Mouse (Mus musculus) liver, embryonic 16.5 days (tissue): ENCODE results near the gene Sema3g. TPM values are rescaled to one million over a fixed set of nuclear protein-coding genes. Genes with fewer than 3 reads are reported as not detected.

Experiments used
- ATAC-seq: fragments of 200-750 bp; cut with Nextera tagmentation; 2 replicates; pipeline ENCODE4 v1.8.0; 2017; ENCODE audit warnings: low read depth, mild to moderate bottlenecking, moderate number of reproducible peaks, moderate library complexity
- H3K27ac ChIP-seq: fragments of 300-500 bp; sonication (generic); 2 replicates; pipeline ENCODE4 v1.5.1; 2014; ENCODE audit warnings: mild to moderate bottlenecking, low read length
- H3K27me3 ChIP-seq: fragments of 300-500 bp; sonication (generic); 2 replicates; pipeline ENCODE4 v1.6.1; 2014; ENCODE audit warnings: low read depth, low read length, mixed read lengths; ENCODE audit not compliant: control insufficient read depth, insufficient read depth
- H3K36me3 ChIP-seq: fragments of 300-500 bp; sonication (generic); 2 replicates; pipeline ENCODE4 v1.6.1; 2014; ENCODE audit warnings: mild to moderate bottlenecking; ENCODE audit not compliant: control insufficient read depth, insufficient read depth
- H3K4me1 ChIP-seq: fragments of 300-500 bp; sonication (generic); 2 replicates; pipeline ENCODE4 v1.6.1; 2014; ENCODE audit warnings: low read depth, low read length, mixed read lengths; ENCODE audit not compliant: control insufficient read depth
- H3K4me2 ChIP-seq: fragments of 300-500 bp; sonication (generic); 2 replicates; pipeline ENCODE4 v1.6.1; 2014; ENCODE audit warnings: low read depth, low read length, mixed read lengths
- H3K4me3 ChIP-seq: fragments of 300-500 bp; sonication (generic); 2 replicates; pipeline ENCODE4 v1.5.1; 2014; ENCODE audit warnings: low read depth, mild to moderate bottlenecking, low read length
- H3K9ac ChIP-seq: fragments of 300-500 bp; sonication (generic); 2 replicates; pipeline ENCODE4 v1.6.1; 2014; ENCODE audit warnings: low read depth, low read length
- H3K9me3 ChIP-seq: fragments of 300-500 bp; sonication (generic); replicated peaks from 2 replicates; pipeline ENCODE4 v1.6.1; 2016; ENCODE audit warnings: low read length; ENCODE audit not compliant: control insufficient read depth
- WGBS: fragments of 180-500 bp; shearing (Covaris S2); extraction: QIAGEN DNeasy Blood & Tissue Kit; methylation state at CpG from one replicate; pipeline ENCODE4 v1.1.7; 2014; ENCODE audit not compliant: insufficient replicate concordance; 5-methylcytosine and 5-hydroxymethylcytosine counted together
- polyA plus RNA-seq: library from polyadenylated mRNA; unstranded; fragments of >200 nt; fragmentation: Nextera tagmentation; extraction: Ambion mirVana; gene quantifications from 2 replicates; pipeline ENCODE4 v1.2.1, GENCODE M21; 2015

The Sema3g gene
- polyA plus RNA-seq, 1 experiment from 2014 or later, result 0.04 TPM

- 0 out of 2 replicates have a peak, but pooled peaks have one; percentile 12 for ATAC-seq
- no peak overlapping the region for H3K4me3 ChIP-seq
- WGBS, result 56% methylated on average over 2 of the region's 2 CpGs
- H3K4me1 ChIP-seq, result peaks cover 19% of the 10 kb centered on the region
- H3K27ac ChIP-seq, result no peak overlapping the region
- H3K9ac ChIP-seq, result no peak overlapping the region
- no peaks in the 10 kb centered on the region for H3K9me3 ChIP-seq
- no peaks in the 10 kb centered on the region for H3K27me3 ChIP-seq
- H3K4me2 ChIP-seq, result no peak overlapping the region
- H3K36me3 ChIP-seq, result peaks cover 34% of the 10 kb centered on the region
These were observed 25.7 kb upstream of the Sema3g start for GRCm38 (mm10) chr14:31191936-31192335.

GRCm38 (mm10) chr14:31193791-31194190 lies 23.9 kb upstream of the Sema3g start:
- peaks cover 23% of the 10 kb centered on the region for H3K36me3 ChIP-seq
- no peak for ATAC-seq
- H3K4me2 ChIP-seq, result no peak overlapping the region
- no peaks in the 10 kb centered on the region for H3K9me3 ChIP-seq
- no peak overlapping the region for H3K9ac ChIP-seq
- H3K4me1 ChIP-seq, result peaks cover 20% of the 10 kb centered on the region
- no peak overlapping the region for H3K27ac ChIP-seq
- no peak overlapping the region for H3K4me3 ChIP-seq
- no peaks in the 10 kb centered on the region for H3K27me3 ChIP-seq
- WGBS, result 71% methylated on average over 7 of the region's 7 CpGs

- H3K36me3 ChIP-seq, result peaks cover 20% of the 10 kb centered on the region
- peaks cover 20% of the 10 kb centered on the region for H3K4me1 ChIP-seq
- H3K4me3 ChIP-seq, result no peak overlapping the region
- no peak overlapping the region for H3K9ac ChIP-seq
- H3K9me3 ChIP-seq, result no peaks in the 10 kb centered on the region
- ATAC-seq, result no peak
- H3K4me2 ChIP-seq, result no peak overlapping the region
- no peaks in the 10 kb centered on the region for H3K27me3 ChIP-seq
- 43% methylated on average over 2 of the region's 2 CpGs for WGBS
- H3K27ac ChIP-seq, result no peak overlapping the region
These were observed 23.2 kb upstream of the Sema3g start for GRCm38 (mm10) chr14:31194441-31194840.

- Histone ChIP-seq H3K27ac (peak overlapping the region; percentile 48), H3K36me3 (peaks cover 20% of the 10 kb centered on the region), H3K27me3 (no peaks in the 10 kb centered on the region), H3K4me2 (no peak overlapping the region), H3K4me3 (no peak overlapping the region), H3K9ac (no peak overlapping the region), H3K4me1 (peaks cover 20% of the 10 kb centered on the region), H3K9me3 (no peaks in the 10 kb centered on the region)
- WGBS, result 54% methylated on average over 14 of the region's 14 CpGs
- ATAC-seq, result no peak
These were observed 22.7 kb upstream of the Sema3g start for GRCm38 (mm10) chr14:31194891-31195513.

- Histone ChIP-seq H3K9me3 (no peaks in the 10 kb centered on the region), H3K27me3 (no peaks in the 10 kb centered on the region), H3K4me3 (no peak overlapping the region), H3K4me2 (no peak overlapping the region), H3K9ac (no peak overlapping the region), H3K4me1 (peaks cover 20% of the 10 kb centered on the region), H3K27ac (peak overlapping the region; percentile 48), H3K36me3 (peaks cover 17% of the 10 kb centered on the region)
- no peak for ATAC-seq
- WGBS, result 74% methylated on average over 4 of the region's 4 CpGs
These were observed 22.1 kb upstream of the Sema3g start for GRCm38 (mm10) chr14:31195521-31195920.

GRCm38 (mm10) chr14:31195968-31196367 lies 21.7 kb upstream of the Sema3g start:
- Histone ChIP-seq H3K27me3 (no peaks in the 10 kb centered on the region), H3K27ac (0 out of 2 replicates have a peak overlapping the region, but pooled peaks have one; percentile 3), H3K4me1 (peaks cover 20% of the 10 kb centered on the region), H3K9ac (no peak overlapping the region), H3K36me3 (peaks cover 12% of the 10 kb centered on the region), H3K4me2 (no peak overlapping the region), H3K4me3 (no peak overlapping the region), H3K9me3 (no peaks in the 10 kb centered on the region)
- no peak for ATAC-seq

GRCm38 (mm10) chr14:31197547-31198516 lies 19.8 kb upstream of the Sema3g start:
- H3K9me3 ChIP-seq, result no peaks in the 10 kb centered on the region
- H3K4me2 ChIP-seq, result no peak overlapping the region
- peak; percentile 22; the same call in 1 of the 2 replicates for ATAC-seq
- 0 out of 2 replicates have a peak overlapping the region, but pooled peaks have one; percentile 0 for H3K27ac ChIP-seq
- WGBS, result 59% methylated on average over 16 of the region's 16 CpGs
- H3K4me3 ChIP-seq, result no peak overlapping the region
- peaks cover 20% of the 10 kb centered on the region for H3K4me1 ChIP-seq
- H3K36me3 ChIP-seq, result peaks cover 12% of the 10 kb centered on the region
- H3K27me3 ChIP-seq, result no peaks in the 10 kb centered on the region
- H3K9ac ChIP-seq, result no peak overlapping the region

- Histone ChIP-seq H3K4me2 (no peak overlapping the region), H3K9ac (no peak overlapping the region), H3K9me3 (no peaks in the 10 kb centered on the region), H3K36me3 (peaks cover 17% of the 10 kb centered on the region), H3K27ac (peak overlapping the region; percentile 58), H3K4me1 (peaks cover 18% of the 10 kb centered on the region), H3K27me3 (no peaks in the 10 kb centered on the region), H3K4me3 (no peak overlapping the region)
- peak; percentile 52 for ATAC-seq
- WGBS, result 80% methylated on average over 7 of the region's 7 CpGs
These were observed 18.1 kb upstream of the Sema3g start for GRCm38 (mm10) chr14:31199599-31199998.

- ATAC-seq, result peak; percentile 80
- H3K4me3 ChIP-seq, result no peak overlapping the region
- H3K4me2 ChIP-seq, result no peak overlapping the region
- H3K9me3 ChIP-seq, result no peaks in the 10 kb centered on the region
- no peaks in the 10 kb centered on the region for H3K27me3 ChIP-seq
- peak overlapping the region; percentile 58 for H3K27ac ChIP-seq
- peaks cover 17% of the 10 kb centered on the region for H3K36me3 ChIP-seq
- peaks cover 19% of the 10 kb centered on the region for H3K4me1 ChIP-seq
- WGBS, result 82% methylated on average over 3 of the region's 3 CpGs
- no peak overlapping the region for H3K9ac ChIP-seq
These were observed 17.6 kb upstream of the Sema3g start for GRCm38 (mm10) chr14:31200038-31200437.
